ENCODE assay signal across 14 mouse cellular contexts in the genomic region with DNA sequence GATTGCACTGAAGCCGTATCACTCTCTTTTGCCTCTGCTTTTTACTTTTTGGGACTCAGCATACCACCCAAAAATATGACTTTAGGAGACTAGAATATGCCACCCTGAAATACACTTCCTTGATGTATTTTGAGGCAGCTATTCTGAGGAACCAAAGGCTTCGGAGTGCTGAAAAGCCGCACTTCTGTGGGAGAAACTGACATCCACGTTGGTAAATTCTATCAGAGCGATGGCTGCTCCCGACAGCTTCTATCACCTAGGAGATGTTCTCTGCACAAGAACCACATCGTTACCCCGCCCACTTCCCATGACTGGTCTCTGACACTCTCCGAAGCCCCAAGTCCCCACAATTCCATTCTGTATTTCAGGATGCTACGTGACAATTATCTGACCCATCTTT. TPM values are rescaled to one million over a fixed set of nuclear protein-coding genes. Genes with fewer than 3 reads are reported as not detected.
DNase-seq lines count a peak whose midpoint lies in the region; ATAC-seq lines count a peak whose summit lies in the region.
"Had no signal": no experiment of that assay in that cellular context is flagged by ENCODE, and none has a peak within 500 bp of the region (broad histone marks: within the 10 kb centered on the region; RNA-seq: fewer than 3 reads in every experiment).

No protein-coding gene starts in this region.

- DNase-seq in frontal cortex, postnatal 25 days (ENCODE audit: low spot score in 2 of 2), result no peak
- DNase-seq in left cerebral cortex, postnatal 14 days (ENCODE audit: low spot score in 2 of 2), result peak; percentile 67 to 85
- no peak for DNase-seq in left cerebral cortex, adult 11 months (ENCODE audit: low spot score)
- peak; percentile 5 to 15 for DNase-seq in cerebellum, adult 18-20 months
- DNase-seq in cerebellum, postnatal 25 days, result peak; percentile 19 to 27
- no peak for DNase-seq in heart, adult 9 months (ENCODE audit: low spot score in 2 of 2)
- DNase-seq in thymus, adult 18-20 months, result no peak
- DNase-seq: embryo, embryonic 11 days; gastrocnemius, postnatal 36 days; kidney, adult 11 months; kidney, postnatal 25 days; lung, embryonic 14.5 days had no signal

- intact Hi-C loops in left cerebral cortex, postnatal 14 days (cut with DNase I), result no loop called here

- peak; percentile 60 for ATAC-seq in frontal cortex, adult (ENCODE audit: low TSS enrichment)
- ATAC-seq: midbrain, embryonic 15.5 days had no signal

RNA-seq across cellular contexts. Expression of gene Coro2b, which starts 8.0 kb away (rescaled TPM):
- 100 to 1,000 TPM; 142 to 155 TPM for total RNA-seq in left cerebral cortex, postnatal 14 days (2021)

Comparison
In these comparisons a context has a peak if more than half of its experiments do, and no peak if none do; other contexts are left out.
1. DNase-seq: peak in left cerebral cortex, postnatal 14 days (2 of 2), cerebellum, adult 18-20 months (2 of 2) and cerebellum, postnatal 25 days (2 of 2); none in frontal cortex, postnatal 25 days (0 of 2), left cerebral cortex, adult 11 months (single experiment), heart, adult 9 months (0 of 2) and thymus, adult 18-20 months (0 of 2).